Comparison of ENCODE assay signal across 18 mouse cellular contexts in the genomic region with DNA sequence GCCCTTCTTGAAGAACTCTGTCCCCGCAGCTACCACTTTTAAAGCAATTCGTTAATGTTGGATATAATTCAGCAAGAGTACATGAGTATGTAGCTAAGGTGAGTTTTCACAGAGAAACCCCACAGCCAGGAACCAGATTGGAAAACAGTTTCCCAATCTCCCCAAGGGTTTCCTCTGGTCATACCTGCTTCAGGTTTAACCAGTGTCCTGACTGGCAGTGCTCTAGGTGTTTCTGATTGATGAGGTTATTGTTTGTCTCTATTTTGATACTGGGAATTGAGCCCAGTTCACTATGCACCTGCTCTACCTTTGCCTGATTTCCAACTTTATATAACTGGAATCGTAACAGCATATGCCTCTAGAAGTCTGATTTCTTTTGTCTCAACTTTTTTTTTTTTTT.
"Had no signal": no experiment of that assay in that cellular context is flagged by ENCODE, and none has a peak within 500 bp of the region (broad histone marks: within the 10 kb centered on the region; RNA-seq: fewer than 3 reads in every experiment).

No protein-coding gene starts in this region.

- H3K27ac ChIP-seq: gastrocnemius, adult 2 months; heart, embryonic 10.5 days; hindbrain, embryonic 13.5 days; hindbrain, embryonic 15.5 days; hindbrain, postnatal 0 days; left cerebral cortex, adult 2 months; limb, embryonic 10.5 days; limb, embryonic 12.5 days; liver, embryonic 12.5 days had no signal

- H3K4me3 ChIP-seq: gastrocnemius, adult 2 months; heart, embryonic 10.5 days; heart, embryonic 12.5 days; hindbrain, embryonic 13.5 days; hindbrain, embryonic 15.5 days; left cerebral cortex, adult 2 months; limb, embryonic 10.5 days; limb, embryonic 12.5 days; liver, embryonic 12.5 days had no signal

- H3K4me2 ChIP-seq: heart, embryonic 12.5 days; hindbrain, embryonic 13.5 days; hindbrain, embryonic 15.5 days; limb, embryonic 12.5 days; liver, embryonic 12.5 days had no signal

- H3K9ac ChIP-seq: heart, embryonic 12.5 days; hindbrain, embryonic 13.5 days; hindbrain, embryonic 15.5 days; limb, embryonic 12.5 days; liver, embryonic 12.5 days had no signal

- DNase-seq: gastrocnemius, adult 2 months; gastrocnemius, postnatal 10 days; gastrocnemius, postnatal 25 days; heart, adult 18-20 months; heart, postnatal 10 days; layer of hippocampus, adult 9-11 months; liver had no signal

- ATAC-seq: forebrain, embryonic 16.5 days; hindbrain, postnatal 0 days; intestine, embryonic 16.5 days; liver, embryonic 12.5 days had no signal

- H3K9me3 ChIP-seq: heart, embryonic 10.5 days; heart, embryonic 12.5 days; hindbrain, embryonic 13.5 days; hindbrain, embryonic 15.5 days; limb, embryonic 10.5 days; limb, embryonic 12.5 days; liver, embryonic 12.5 days had no signal

- H3K36me3 ChIP-seq: heart, embryonic 12.5 days; hindbrain, embryonic 13.5 days; hindbrain, embryonic 15.5 days; limb, embryonic 10.5 days; liver, embryonic 12.5 days had no signal

- H3K27me3 ChIP-seq: heart, embryonic 12.5 days; hindbrain, embryonic 13.5 days; hindbrain, embryonic 15.5 days; limb, embryonic 12.5 days; liver, embryonic 12.5 days had no signal
